Mouse (Mus musculus) liver, embryonic 14.5 days (tissue): ENCODE results near the gene Unc13c. TPM values are rescaled to one million over a fixed set of nuclear protein-coding genes. Genes with fewer than 3 reads are reported as not detected.

Experiments
- ATAC-seq: fragments of 200-750 bp; cut with Nextera tagmentation; 2 replicates; pipeline ENCODE4 v1.8.0; 2017; ENCODE audit warnings: moderate number of reproducible peaks, mild to moderate bottlenecking, moderate library complexity; ENCODE audit not compliant: insufficient read depth
- DNase-seq, 3 experiments: peaks; one replicate each; pipeline ENCODE4 v3.0.0-alpha.2; 2012 to 2013; ENCODE audit warnings: low read depth in 3 of 3, low spot score in 3 of 3
- H3K27ac ChIP-seq: fragments of 300-500 bp; sonication (generic); 2 replicates; pipeline ENCODE4 v1.5.1; 2014; ENCODE audit warnings: moderate library complexity, mild to moderate bottlenecking, control low read depth, inconsistent platforms
- H3K27me3 ChIP-seq: fragments of 300-500 bp; sonication (generic); 2 replicates; pipeline ENCODE4 v1.6.1; 2014; ENCODE audit warnings: mild to moderate bottlenecking, low read length, moderate library complexity; ENCODE audit not compliant: control insufficient read depth, insufficient read depth
- H3K36me3 ChIP-seq: fragments of 300-500 bp; sonication (generic); replicated peaks from 2 replicates; pipeline ENCODE4 v1.6.1; 2014; ENCODE audit warnings: low read depth; ENCODE audit not compliant: control insufficient read depth, insufficient read depth
- H3K4me1 ChIP-seq, 2 experiments: fragments of 200-500 bp in 1 of 2; fragments of 300-500 bp in 1 of 2; sonication (generic) in 1 of 2; replicated peaks; 2 replicates each; pipeline ENCODE4 v1.6.1; 2012 to 2014; ENCODE audit warnings: antibody characterized with exemption in 1 of 2, inconsistent platforms in 1 of 2, low read length in 1 of 2; ENCODE audit not compliant: control insufficient read depth in 2 of 2, insufficient read depth in 2 of 2
- H3K4me2 ChIP-seq: fragments of 300-500 bp; sonication (generic); 2 replicates; pipeline ENCODE4 v1.6.1; 2014; ENCODE audit warnings: low read depth, mild to moderate bottlenecking, control low read depth, moderate library complexity
- H3K4me3 ChIP-seq, 2 experiments: fragments of 200-500 bp in 1 of 2; fragments of 300-500 bp in 1 of 2; sonication (generic) in 1 of 2; 2 replicates each; pipeline ENCODE4 v1.5.1; 2012 to 2014; ENCODE audit warnings: low read depth in 2 of 2, low read length in 2 of 2, mild to moderate bottlenecking in 2 of 2, control low read depth in 1 of 2, inconsistent platforms in 1 of 2, moderate library complexity in 1 of 2; ENCODE audit not compliant: insufficient read depth in 1 of 2
- H3K9ac ChIP-seq: fragments of 300-500 bp; sonication (generic); replicated peaks from 2 replicates; pipeline ENCODE4 v1.6.1; 2014; ENCODE audit warnings: mild to moderate bottlenecking, control low read depth, moderate library complexity
- H3K9me3 ChIP-seq: fragments of 300-500 bp; sonication (generic); 2 replicates; pipeline ENCODE4 v1.6.1; 2016; ENCODE audit warnings: low read length, mixed read lengths; ENCODE audit not compliant: control insufficient read depth
- CTCF ChIP-seq: IDR thresholded peaks from 2 replicates; pipeline ENCODE4 v1.5.1; 2016; ENCODE audit warnings: antibody characterized with exemption, low read depth, control low read depth
- EP300 ChIP-seq: IDR thresholded peaks from 2 replicates; pipeline ENCODE4 v1.6.1; 2016; ENCODE audit warnings: antibody characterized with exemption, low read depth
- WGBS: fragments of 180-500 bp; shearing (Covaris S2); extraction: QIAGEN DNeasy Blood & Tissue Kit; methylation state at CpG from one replicate; pipeline ENCODE4 v1.1.7; 2014; ENCODE audit not compliant: insufficient replicate concordance; 5-methylcytosine and 5-hydroxymethylcytosine counted together
- polyA plus RNA-seq, 2 experiments: library from polyadenylated mRNA; depleted of rRNA in 1 of 2; stranded (reverse) in 1 of 2; unstranded in 1 of 2; fragments of >200 nt; fragmentation: Nextera tagmentation in 1 of 2; extraction: Ambion mirVana in 1 of 2; gene quantifications; 2 replicates each; pipeline versions ENCODE4 v1.2.1 to v1.2.3; 2012 to 2014

Gene Unc13c
- polyA plus RNA-seq, 2 experiments, result 0.01 to 0.03 TPM

GRCm38 (mm10) chr9:73854281-73854680 lies 114.5 kb downstream of the Unc13c start:
- DNase-seq (no peak), ATAC-seq (no peak)
- Histone ChIP-seq H3K4me1 (no peaks in the 10 kb centered on the region), H3K27me3 (no peaks in the 10 kb centered on the region), H3K9ac (no peak overlapping the region), H3K27ac (no peak overlapping the region), H3K4me2 (no peak overlapping the region), H3K9me3 (no peaks in the 10 kb centered on the region), H3K4me3 (no peak overlapping the region), H3K36me3 (no peaks in the 10 kb centered on the region)
- no peak for TF ChIP-seq EP300
- 35% methylated on average over 3 of the region's 3 CpGs for WGBS

DNA sequence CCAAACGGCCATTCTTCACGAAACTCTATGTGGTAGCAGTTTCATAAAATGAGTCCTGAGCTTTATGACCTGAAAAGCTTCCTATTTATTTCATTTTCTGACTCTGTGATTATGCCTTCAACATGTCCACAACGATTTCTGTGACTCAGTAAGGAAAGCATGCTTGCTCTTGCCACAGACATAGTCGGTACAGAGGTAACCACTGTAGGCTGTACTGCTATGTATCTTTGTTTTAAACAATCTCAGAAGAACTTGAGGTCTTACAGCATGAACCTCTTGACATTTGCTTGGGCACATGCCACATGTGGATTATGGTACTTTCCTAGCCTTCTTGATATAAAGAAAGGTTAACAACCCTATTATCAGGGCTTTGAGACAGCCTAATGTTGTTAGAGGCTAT lies 162.1 kb downstream of the Unc13c start:
- WGBS, result 54% methylated on average over 4 of the region's 4 CpGs
- DNase-seq, result no peak
- Histone ChIP-seq H3K27me3 (no peaks in the 10 kb centered on the region), H3K27ac (no peak overlapping the region), H3K4me2 (no peak overlapping the region), H3K4me1 (no peaks in the 10 kb centered on the region), H3K36me3 (no peaks in the 10 kb centered on the region), H3K4me3 (no peak overlapping the region), H3K9me3 (no peaks in the 10 kb centered on the region), H3K9ac (no peak overlapping the region)
- ATAC-seq, result no peak
- TF ChIP-seq EP300, result no peak
- TF ChIP-seq CTCF, result no peak

DNA sequence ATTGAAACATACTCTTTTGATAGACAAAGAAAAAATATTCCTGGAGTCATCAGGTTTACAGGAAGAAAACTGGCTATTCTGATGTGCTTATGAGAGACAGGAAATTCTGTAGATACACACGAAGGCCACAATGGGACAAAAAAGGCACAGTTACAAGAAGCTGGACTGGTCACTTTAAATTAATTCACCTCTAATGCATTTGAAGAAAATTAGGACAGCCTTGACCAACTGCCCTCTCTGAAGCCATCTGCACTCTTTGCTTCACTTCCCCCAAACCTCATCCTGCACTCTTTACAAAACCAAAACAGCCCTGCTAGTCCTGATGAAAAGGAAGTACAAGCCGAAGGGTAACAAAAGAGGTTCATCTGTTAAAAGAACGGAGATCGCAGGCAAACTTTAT lies 194.2 kb downstream of the Unc13c start:
- Histone ChIP-seq H3K36me3 (no peaks in the 10 kb centered on the region), H3K27ac (no peak overlapping the region), H3K27me3 (no peaks in the 10 kb centered on the region), H3K4me1 (no peaks in the 10 kb centered on the region), H3K9me3 (no peaks in the 10 kb centered on the region), H3K9ac (no peak overlapping the region), H3K4me3 (no peak overlapping the region), H3K4me2 (no peak overlapping the region)
- 50% methylated on average over 4 of the region's 4 CpGs for WGBS
- no peak for ATAC-seq
- no peak for DNase-seq
- TF ChIP-seq CTCF, result no peak
- TF ChIP-seq EP300, result no peak

DNA sequence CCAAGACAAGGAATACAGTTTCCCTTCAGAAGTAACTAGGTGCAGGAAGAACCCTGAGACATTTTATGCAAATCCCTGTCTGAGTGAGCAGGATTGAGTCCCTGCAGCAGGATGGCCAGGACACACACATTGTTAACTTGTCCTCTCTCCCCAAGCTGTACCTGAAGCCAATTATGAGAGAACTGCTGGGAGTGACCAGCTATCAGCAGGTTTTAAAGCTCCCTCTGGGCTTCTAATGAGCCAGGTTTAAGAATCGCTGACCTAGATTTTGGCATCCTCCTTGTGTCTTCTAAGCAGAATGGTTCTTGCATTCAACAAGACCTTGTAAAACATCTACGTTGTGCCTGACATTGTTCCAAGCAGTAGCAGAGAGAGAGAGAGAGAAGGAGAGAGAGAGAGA lies 213.6 kb downstream of the Unc13c start:
- WGBS, result 60% methylated on average over 2 of the region's 2 CpGs
- H3K9ac ChIP-seq, result no peak overlapping the region
- H3K27ac ChIP-seq, result no peak overlapping the region
- H3K4me1 ChIP-seq, result no peaks in the 10 kb centered on the region
- no peaks in the 10 kb centered on the region for H3K27me3 ChIP-seq
- H3K36me3 ChIP-seq, result no peaks in the 10 kb centered on the region
- no peak overlapping the region for H3K4me3 ChIP-seq
- TF ChIP-seq CTCF (no peak), EP300 (no peak)
- ATAC-seq (no peak), DNase-seq (no peak)
- H3K4me2 ChIP-seq, result no peak overlapping the region
- H3K9me3 ChIP-seq, result no peaks in the 10 kb centered on the region

- no peak overlapping the region for H3K27ac ChIP-seq
- TF ChIP-seq EP300 (no peak), CTCF (no peak)
- H3K4me1 ChIP-seq, result no peaks in the 10 kb centered on the region
- H3K4me2 ChIP-seq, result no peak overlapping the region
- ATAC-seq, result no peak
- H3K36me3 ChIP-seq, result no peaks in the 10 kb centered on the region
- 15% methylated on average over 3 of the region's 3 CpGs for WGBS
- H3K4me3 ChIP-seq, result no peak overlapping the region
- no peaks in the 10 kb centered on the region for H3K27me3 ChIP-seq
- no peak for DNase-seq
- no peak overlapping the region for H3K9ac ChIP-seq
- no peaks in the 10 kb centered on the region for H3K9me3 ChIP-seq
Observed at GRCm38 (mm10) chr9:73753480-73753879, 215.3 kb downstream of the Unc13c start.
